32 mouse cellular contexts compared by ENCODE assay signal in genomic region chr6:128118670-128119230, GRCm38 (mm10). TPM values are rescaled to one million over a fixed set of nuclear protein-coding genes. Genes with fewer than 3 reads are reported as not detected.
DNase-seq lines count a peak whose midpoint lies in the region; ATAC-seq and TF ChIP-seq lines count a peak whose summit lies in the region.
"Had no signal": no experiment of that assay in that cellular context is flagged by ENCODE, and none has a peak within 500 bp of the region (broad histone marks: within the 10 kb centered on the region; RNA-seq: fewer than 3 reads in every experiment).

No protein-coding gene starts in this region.

- H3K36me3 ChIP-seq in hindbrain, embryonic 10.5 days = 0 out of 2 replicates have a peak, but pooled peaks cover 1% of the 10 kb centered on the region
- no peaks in the 10 kb centered on the region for H3K36me3 ChIP-seq in hindbrain, postnatal 0 days (ENCODE audit: insufficient read depth, low read length)
- H3K36me3 ChIP-seq in kidney, embryonic 16.5 days (ENCODE audit: insufficient read depth, low read length) = peaks cover 4% of the 10 kb centered on the region; the same call in 1 of the 2 replicates
- H3K36me3 ChIP-seq in ES-Bruce4 (ENCODE audit: control insufficient read depth, insufficient read depth, low read length, poor library complexity, severe bottlenecking) = no peaks in the 10 kb centered on the region
- H3K36me3 ChIP-seq in stomach, postnatal 0 days (ENCODE audit: control insufficient read depth, insufficient read depth, low read length) = no peaks in the 10 kb centered on the region; the same call in 1 of the 2 replicates
- H3K36me3 ChIP-seq: forebrain, embryonic 15.5 days; lung, embryonic 15.5 days; midbrain, embryonic 10.5 days; midbrain, embryonic 15.5 days; neural tube, embryonic 15.5 days had no signal

- H3K9me3 ChIP-seq in hindbrain, embryonic 10.5 days = no peaks in the 10 kb centered on the region
- H3K9me3 ChIP-seq in hindbrain, postnatal 0 days (ENCODE audit: low read length) = no peaks in the 10 kb centered on the region
- no peaks in the 10 kb centered on the region for H3K9me3 ChIP-seq in kidney, embryonic 16.5 days (ENCODE audit: low read length)
- no peaks in the 10 kb centered on the region for H3K9me3 ChIP-seq in ES-Bruce4 (replicated peaks; ENCODE audit: control insufficient read depth, insufficient read depth, low read length, poor library complexity, severe bottlenecking)
- H3K9me3 ChIP-seq in stomach, postnatal 0 days (ENCODE audit: control insufficient read depth, low read length) = no peaks in the 10 kb centered on the region
- H3K9me3 ChIP-seq: embryonic facial prominence, embryonic 13.5 days; forebrain, embryonic 10.5 days; forebrain, embryonic 15.5 days; heart, embryonic 12.5 days; lung, embryonic 15.5 days; midbrain, embryonic 10.5 days; midbrain, embryonic 15.5 days; neural tube, embryonic 15.5 days had no signal

- DNase-seq in hindbrain, embryonic 10.5 days (ENCODE audit: low spot score) = no peak
- DNase-seq in hindbrain, postnatal 0 days (ENCODE audit: low spot score) = no peak
- DNase-seq in kidney, postnatal 14 days = peak; percentile 64
- peak; percentile 68 to 77 for DNase-seq in kidney, postnatal 36 days
- DNase-seq in stomach, postnatal 0 days (ENCODE audit: low spot score) = no peak
- DNase-seq: adrenal gland, postnatal 14 days; cerebellum, adult 11-12 months; cerebellum, adult 9-11 months; embryo, embryonic 11 days; gastrocnemius, postnatal 25 days; heart, adult 11 months; heart, postnatal 4 days; layer of hippocampus, postnatal 36 days; left cerebral cortex, postnatal 4 days; right cerebral cortex, adult 18-20 months; spleen, adult 18-20 months; thymus, adult 18-20 months; thymus, postnatal 36 days had no signal

- ATAC-seq in hindbrain, postnatal 0 days = no peak
- no peak for ATAC-seq in kidney, embryonic 16.5 days (ENCODE audit: low FRiP score, low TSS enrichment)
- no peak for ATAC-seq in stomach, postnatal 0 days (ENCODE audit: low FRiP score, low TSS enrichment)
- ATAC-seq: forebrain, embryonic 15.5 days; inflammation-experienced regulatory T-cells, adult 6 months; midbrain, embryonic 15.5 days had no signal

- no peaks in the 10 kb centered on the region for H3K27me3 ChIP-seq in hindbrain, embryonic 10.5 days (ENCODE audit: insufficient read depth, poor library complexity, severe bottlenecking)
- H3K27me3 ChIP-seq in hindbrain, postnatal 0 days (ENCODE audit: insufficient read depth, low read length) = no peaks in the 10 kb centered on the region
- H3K27me3 ChIP-seq in kidney, embryonic 16.5 days (ENCODE audit: insufficient read depth, low read length) = no peaks in the 10 kb centered on the region
- no peaks in the 10 kb centered on the region for H3K27me3 ChIP-seq in ES-Bruce4 (ENCODE audit: control insufficient read depth, insufficient read depth, low read length, poor library complexity, severe bottlenecking)
- no peaks in the 10 kb centered on the region for H3K27me3 ChIP-seq in stomach, postnatal 0 days (ENCODE audit: control insufficient read depth, insufficient read depth, low read length)
- H3K27me3 ChIP-seq: embryonic facial prominence, embryonic 13.5 days; forebrain, embryonic 15.5 days; heart, embryonic 12.5 days; lung, embryonic 15.5 days; midbrain, embryonic 15.5 days; neural tube, embryonic 15.5 days had no signal

- H3K9ac ChIP-seq in hindbrain, postnatal 0 days (replicated peaks; ENCODE audit: low read length) = no peak overlapping the region
- no peak overlapping the region for H3K9ac ChIP-seq in kidney, embryonic 16.5 days (replicated peaks; ENCODE audit: low read length)
- no peak overlapping the region for H3K9ac ChIP-seq in ES-Bruce4 (ENCODE audit: low read depth, poor library complexity, severe bottlenecking)
- no peak overlapping the region for H3K9ac ChIP-seq in stomach, postnatal 0 days (ENCODE audit: low read length)
- H3K9ac ChIP-seq: embryonic facial prominence, embryonic 13.5 days; forebrain, embryonic 15.5 days; heart, embryonic 12.5 days; hindbrain, embryonic 14.5 days; liver, embryonic 14.5 days; lung, embryonic 15.5 days; midbrain, embryonic 15.5 days; neural tube, embryonic 15.5 days had no signal

- no peak overlapping the region for H3K4me2 ChIP-seq in hindbrain, postnatal 0 days (ENCODE audit: low read depth, low read length)
- no peak overlapping the region for H3K4me2 ChIP-seq in kidney, embryonic 16.5 days (replicated peaks; ENCODE audit: low read depth, low read length)
- H3K4me2 ChIP-seq in stomach, postnatal 0 days (replicated peaks; ENCODE audit: low read depth) = no peak overlapping the region
- H3K4me2 ChIP-seq: embryonic facial prominence, embryonic 13.5 days; forebrain, embryonic 15.5 days; heart, embryonic 12.5 days; hindbrain, embryonic 14.5 days; lung, embryonic 15.5 days; midbrain, embryonic 15.5 days; neural tube, embryonic 15.5 days had no signal

- 90% methylated on average over 7 of the region's 7 CpGs for WGBS in hindbrain, embryonic 10.5 days
- WGBS in hindbrain, postnatal 0 days = 96% methylated on average over 7 of the region's 7 CpGs
- 91% methylated on average over 7 of the region's 7 CpGs for WGBS in kidney, embryonic 16.5 days
- WGBS in stomach, postnatal 0 days = 88% methylated on average over 7 of the region's 7 CpGs

- H3K4me3 ChIP-seq in hindbrain, embryonic 10.5 days = no peak overlapping the region
- no peak overlapping the region for H3K4me3 ChIP-seq in hindbrain, postnatal 0 days (ENCODE audit: low read length)
- H3K4me3 ChIP-seq in kidney, embryonic 16.5 days (ENCODE audit: low read length) = no peak overlapping the region
- H3K4me3 ChIP-seq in ES-Bruce4 (ENCODE audit: low read depth, low read length) = peak overlapping the region; percentile 30; the same call in 1 of the 2 replicates
- H3K4me3 ChIP-seq in stomach, postnatal 0 days (ENCODE audit: low read depth, low read length) = no peak overlapping the region
- H3K4me3 ChIP-seq: embryonic facial prominence, embryonic 13.5 days; forebrain, embryonic 10.5 days; forebrain, embryonic 15.5 days; heart, embryonic 12.5 days; lung, embryonic 15.5 days; midbrain, embryonic 10.5 days; midbrain, embryonic 15.5 days; neural tube, embryonic 15.5 days had no signal

- no peak for TF ChIP-seq EP300 in ES-Bruce4 (IDR thresholded peaks at IDR 0.05; ENCODE audit: insufficient read depth, low read depth, low read length)
- no peak for TF ChIP-seq EP300 in stomach, postnatal 0 days (optimal IDR thresholded peaks at IDR 0.05)

- H3K27ac ChIP-seq in hindbrain, embryonic 10.5 days = peak overlapping the region; percentile 53
- no peak overlapping the region for H3K27ac ChIP-seq in hindbrain, postnatal 0 days
- no peak overlapping the region for H3K27ac ChIP-seq in kidney, embryonic 16.5 days (ENCODE audit: low read length)
- no peak overlapping the region for H3K27ac ChIP-seq in ES-Bruce4 (ENCODE audit: insufficient read depth, low read length)
- no peak overlapping the region for H3K27ac ChIP-seq in stomach, postnatal 0 days (replicated peaks)
- H3K27ac ChIP-seq: embryonic facial prominence, embryonic 13.5 days; forebrain, embryonic 10.5 days; forebrain, embryonic 15.5 days; hindbrain, embryonic 14.5 days; kidney, postnatal 0 days; liver, embryonic 14.5 days; lung, embryonic 15.5 days; midbrain, embryonic 15.5 days; neural tube, embryonic 15.5 days had no signal

- H3K4me1 ChIP-seq in hindbrain, embryonic 10.5 days (replicated peaks) = peaks cover 65% of the 10 kb centered on the region
- H3K4me1 ChIP-seq in hindbrain, postnatal 0 days (ENCODE audit: insufficient read depth, low read length) = peaks cover 11% of the 10 kb centered on the region; the same call in 1 of the 2 replicates
- peaks cover 29% of the 10 kb centered on the region for H3K4me1 ChIP-seq in kidney, embryonic 16.5 days (ENCODE audit: insufficient read depth, low read length)
- peaks cover 3% of the 10 kb centered on the region for H3K4me1 ChIP-seq in ES-Bruce4 (ENCODE audit: control insufficient read depth, insufficient read depth, low read length)
- 0 out of 2 replicates have a peak, but pooled peaks cover 6% of the 10 kb centered on the region for H3K4me1 ChIP-seq in stomach, postnatal 0 days (replicated peaks; ENCODE audit: control insufficient read depth, insufficient read depth)

- no peak for TF ChIP-seq POLR2A in ES-Bruce4 (IDR thresholded peaks at IDR 0.05; ENCODE audit: insufficient read depth, low read length)

- TF ChIP-seq CTCF in hindbrain, postnatal 0 days (IDR thresholded peaks at IDR 0.05; ENCODE audit: low read depth) = no peak
- TF ChIP-seq CTCF in ES-Bruce4 (IDR thresholded peaks at IDR 0.05; ENCODE audit: low read depth, low read length) = no peak
- no peak for TF ChIP-seq CTCF in stomach, postnatal 0 days (IDR thresholded peaks at IDR 0.05; ENCODE audit: low read depth)

RNA-seq across cellular contexts. Expression of gene Tspan9, which starts 24.6 kb away (rescaled TPM):
- polyA plus RNA-seq in hindbrain, embryonic 10.5 days (2016; fragmentation: Nextera tagmentation; extraction: Ambion mirVana) = 65.7 and 67.8 TPM in 2 replicates
- total RNA-seq in hindbrain, postnatal 0 days (2014; rRNA removed) = 177 and 266 TPM in 2 replicates
- polyA plus RNA-seq in hindbrain, postnatal 0 days (2015; fragmentation: Nextera tagmentation; extraction: Ambion mirVana) = 70.1 and 73.8 TPM in 2 replicates
- 140 and 147 TPM in 2 replicates for polyA plus RNA-seq in kidney, embryonic 16.5 days (2015; fragmentation: Nextera tagmentation; extraction: Ambion mirVana)
- 90.5 and 99.3 TPM in 2 replicates for polyA plus RNA-seq in ES-Bruce4 (2011; ENCODE audit: insufficient read depth, insufficient read length, low read depth, missing spikeins)
- 77.3 and 85.9 TPM in 2 replicates for polyA plus RNA-seq in stomach, postnatal 0 days (2015; fragmentation: Nextera tagmentation; extraction: Ambion mirVana)

Comparison
In these comparisons a context has a peak if more than half of its experiments do, and no peak if none do; other contexts are left out.
1. DNase-seq: peak in kidney, postnatal 14 days (single experiment) and kidney, postnatal 36 days (2 of 2); none in hindbrain, embryonic 10.5 days (single experiment), hindbrain, postnatal 0 days (single experiment) and stomach, postnatal 0 days (single experiment).